Mouse (Mus musculus): ENCODE measurements around the gene Oosp3.

The Oosp3 gene

GRCm38 (mm10) chr19:11696755-11697154 lies at the start of gene Oosp3:
Gene Oosp3 (plus strand): TSS chr19:11697055.
- in situ Hi-C loops (cut with MboI, MseI): no loop called here

DNA sequence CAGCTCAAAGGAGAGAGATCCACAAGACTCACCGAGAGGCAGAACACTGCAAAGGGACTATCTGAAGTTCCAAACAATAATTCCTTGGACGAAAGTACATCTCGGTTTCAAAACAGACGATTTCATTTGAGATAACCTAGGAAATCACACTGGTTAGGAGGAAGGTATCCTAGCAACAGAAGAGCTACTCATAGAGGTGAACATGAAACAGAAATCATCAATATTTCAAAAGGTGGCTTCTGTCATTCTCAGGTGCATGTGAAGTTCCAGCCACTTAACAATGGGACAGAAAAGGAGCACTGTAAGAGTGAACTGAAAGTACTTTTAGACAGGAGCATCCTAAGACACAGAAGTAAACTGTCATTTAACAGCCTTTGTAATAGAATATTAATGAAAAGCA lies 47.3 kb upstream of the Oosp3 start:
- in situ Hi-C loops (cut with MboI, MseI): no loop called here

DNA sequence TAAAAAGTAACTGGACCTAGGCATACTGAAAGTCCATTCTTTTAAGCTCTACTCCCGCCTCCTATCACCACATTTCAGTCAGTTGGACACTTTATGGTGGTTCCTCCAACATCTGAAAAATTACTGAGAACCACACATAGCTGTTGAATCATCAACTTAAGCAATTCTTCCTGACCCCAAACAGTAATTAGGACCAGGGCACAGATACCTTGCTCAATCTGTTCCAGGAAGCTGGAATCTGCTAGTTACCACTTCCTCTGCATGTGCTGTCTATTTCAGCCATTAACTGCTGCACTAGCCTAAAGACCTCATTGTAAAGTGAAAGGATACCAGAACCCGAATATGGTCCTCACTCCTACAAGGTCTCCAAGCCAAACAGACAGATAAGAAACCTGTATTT lies 37.7 kb upstream of the Oosp3 start:
- in situ Hi-C loops (cut with MboI, MseI): no loop called here

- in situ Hi-C loops (cut with MboI, MseI): no loop called here
Measured at GRCm38 (mm10) chr19:11660459-11660858, 36.4 kb upstream of the Oosp3 start, which contains the start of gene Oosp2. Gene Oosp2 (minus strand): TSS chr19:11660559.

GRCm38 (mm10) chr19:11661562-11661961 lies 35.3 kb upstream of the Oosp3 start:
- in situ Hi-C loops (cut with MboI, MseI): no loop called here

- in situ Hi-C loops (cut with MboI, MseI): no loop called here
Measured at GRCm38 (mm10) chr19:11690839-11691238, 6.0 kb upstream of the Oosp3 start, which contains the start of gene Oosp1. Gene Oosp1 (minus strand): TSS chr19:11691150.

DNA sequence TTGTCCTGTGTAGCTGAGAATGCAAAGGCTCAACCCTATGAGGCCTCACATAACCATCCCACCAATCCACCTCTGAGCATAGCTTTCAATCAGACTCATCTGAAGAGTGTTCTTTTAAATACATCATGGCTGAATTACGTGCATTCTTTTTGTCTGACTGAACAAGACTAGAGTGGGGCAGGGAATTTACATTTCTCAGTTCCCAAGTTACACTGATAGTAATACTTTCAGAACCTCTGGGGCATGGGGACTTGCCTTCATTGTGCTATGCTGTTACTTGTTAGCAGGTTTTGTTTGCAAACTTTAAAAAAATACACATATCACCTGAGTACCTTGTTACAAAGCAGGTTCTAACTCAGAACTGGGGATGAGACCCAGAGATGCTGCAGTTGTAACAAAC lies 5.4 kb upstream of the Oosp3 start:
- in situ Hi-C loops (cut with MboI, MseI): no loop called here

DNA sequence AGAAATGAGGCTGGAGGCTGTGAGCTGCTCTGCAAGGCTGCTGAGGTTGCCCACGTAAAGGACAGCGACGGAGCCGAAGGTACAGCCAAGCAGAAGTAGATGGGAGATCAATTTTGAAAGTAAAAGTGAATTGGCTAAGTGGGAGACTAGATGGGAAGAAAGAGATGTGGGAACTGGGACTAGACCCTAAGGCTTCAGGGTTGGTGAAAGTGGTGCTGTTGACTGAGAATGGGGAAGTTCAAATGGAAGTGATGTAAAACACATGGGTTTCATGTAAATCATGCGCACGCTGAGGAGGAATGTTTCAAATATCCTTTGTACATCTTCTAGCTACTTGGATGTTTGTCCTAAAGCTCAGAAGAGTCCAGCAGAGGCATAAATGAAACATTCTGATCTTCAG lies 1.5 kb downstream of the Oosp3 start:
- in situ Hi-C loops (cut with MboI, MseI): no loop called here

DNA sequence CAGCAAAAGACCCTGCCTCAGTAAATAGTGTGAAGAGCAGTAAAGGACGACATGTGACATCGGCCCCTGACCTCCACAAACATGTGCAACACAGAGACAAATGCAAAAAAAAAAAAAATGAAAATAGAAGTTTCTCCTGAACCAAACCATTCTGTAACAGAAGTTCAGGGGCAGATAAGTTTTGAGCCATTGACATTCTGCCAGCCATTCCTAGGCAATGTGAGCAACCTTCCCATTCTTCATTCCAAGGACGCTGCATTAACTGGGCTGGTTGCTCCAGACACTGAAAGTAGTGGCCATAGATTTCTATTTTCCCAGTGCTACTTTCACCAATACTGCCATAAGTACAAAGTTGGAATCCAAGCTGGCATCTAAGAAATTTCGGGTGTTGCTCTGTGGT lies 15.6 kb downstream of the Oosp3 start:
- in situ Hi-C loops (cut with MboI, MseI): no loop called here

GRCm38 (mm10) chr19:11720071-11720470 lies 23.2 kb downstream of the Oosp3 start:
- in situ Hi-C loops (cut with MboI, MseI): loop anchor here (10.0 kb wide), 1 partner anchor 705 kb away; the partner anchor contains the start of gene Ms4a18

DNA sequence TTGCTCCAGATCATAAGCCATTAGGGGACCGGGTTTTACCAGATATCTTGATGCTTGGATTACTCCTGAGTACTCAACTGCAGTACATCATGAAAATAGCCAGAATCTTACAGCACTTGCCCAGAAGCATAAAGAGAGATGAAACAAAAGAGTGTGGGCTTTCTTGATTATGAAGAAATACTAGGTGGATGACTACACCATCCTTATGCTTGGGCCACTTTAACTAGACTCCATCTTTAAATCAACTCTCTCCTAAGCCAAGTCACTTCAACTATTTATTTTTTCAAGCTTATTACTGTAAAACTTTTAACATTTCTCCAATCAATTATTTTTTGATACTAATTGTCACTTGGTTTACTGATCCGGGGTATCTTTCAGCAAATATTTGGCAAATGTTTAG lies 27.0 kb downstream of the Oosp3 start:
- in situ Hi-C loops (cut with MboI, MseI): loop anchor here (10.0 kb wide), 1 partner anchor 709 kb away; the partner anchor contains the start of gene Ms4a18

- in situ Hi-C loops (cut with MboI, MseI): loop anchor here (10.0 kb wide), 1 partner anchor 709 kb away; the partner anchor contains the start of gene Ms4a18
Measured at GRCm38 (mm10) chr19:11724275-11724674, 27.4 kb downstream of the Oosp3 start.

- in situ Hi-C loops (cut with MboI, MseI): loop anchor here (10.0 kb wide), 1 partner anchor 711 kb away; the partner anchor contains the start of gene Ms4a18
Measured at GRCm38 (mm10) chr19:11725915-11726314, 29.1 kb downstream of the Oosp3 start.

DNA sequence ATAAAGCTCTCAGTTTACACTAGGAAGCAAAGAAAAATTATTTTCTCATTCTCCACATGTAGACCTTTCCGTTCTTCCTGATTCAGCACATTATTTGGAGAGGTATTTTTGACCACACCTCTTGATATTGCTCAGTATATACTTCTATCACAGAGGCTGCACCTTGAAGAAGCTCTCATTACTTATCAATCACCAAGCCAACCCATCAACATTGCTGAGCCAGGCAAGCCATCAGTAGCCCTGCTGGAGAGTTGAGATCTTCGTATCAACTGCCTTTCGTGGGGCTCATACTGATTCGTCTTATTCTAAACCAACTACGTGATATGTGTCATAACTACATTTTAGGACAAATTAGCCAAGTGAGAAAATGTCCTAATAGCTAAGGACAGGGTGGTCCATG lies 30.4 kb downstream of the Oosp3 start:
- in situ Hi-C loops (cut with MboI, MseI): loop anchor here (10.0 kb wide), 1 partner anchor 713 kb away; the partner anchor contains the start of gene Ms4a18

DNA sequence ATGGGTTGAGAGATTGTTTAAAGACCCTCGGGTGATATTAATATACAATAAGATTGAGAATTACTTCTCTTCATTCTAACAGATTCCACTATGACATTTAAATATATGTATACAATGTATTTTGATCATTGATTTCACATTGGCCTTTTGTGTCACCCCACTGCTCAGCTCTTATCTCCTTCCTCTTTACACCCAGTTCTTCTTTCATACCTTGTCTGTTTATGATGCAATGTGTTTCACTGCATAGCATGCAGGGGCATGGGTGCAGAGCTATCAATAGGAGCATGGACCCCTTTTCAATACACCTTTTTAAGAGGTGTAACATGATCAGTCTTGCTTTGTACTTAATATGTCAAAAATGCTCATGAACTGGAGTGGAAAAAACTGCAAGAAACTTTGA lies 33.4 kb downstream of the Oosp3 start:
- in situ Hi-C loops (cut with MboI, MseI): no loop called here

GRCm38 (mm10) chr19:11736455-11736854 lies 39.6 kb downstream of the Oosp3 start:
- in situ Hi-C loops (cut with MboI, MseI): no loop called here

GRCm38 (mm10) chr19:11745680-11746079 lies 48.8 kb downstream of the Oosp3 start:
- in situ Hi-C loops (cut with MboI, MseI): no loop called here

- in situ Hi-C loops (cut with MboI, MseI): no loop called here
Measured at GRCm38 (mm10) chr19:11747298-11747697, 50.4 kb downstream of the Oosp3 start, which contains the start of gene Gif. Gene Gif (plus strand): TSS chr19:11747554.
